Mouse (Mus musculus) forebrain, embryonic 11.5 days (tissue): ENCODE measurements around the gene Srcap. TPM values are rescaled to one million over a fixed set of nuclear protein-coding genes. Genes with fewer than 3 reads are reported as not detected.

Source experiments
- ATAC-seq: fragments of 200-750 bp; cut with Nextera tagmentation; replicated peaks from 2 replicates; pipeline ENCODE4 v1.8.0; 2017; ENCODE audit warnings: moderate TSS enrichment; ENCODE audit not compliant: low FRiP score
- DNase-seq: peaks from one replicate; pipeline ENCODE4 v3.0.0-alpha.2; 2017; ENCODE audit warnings: low spot score
- H3K27ac ChIP-seq: fragments of 300-500 bp; sonication (generic); 2 replicates; pipeline ENCODE4 v1.5.1; 2014; ENCODE audit warnings: low read depth, low read length
- H3K27me3 ChIP-seq: fragments of 300-500 bp; sonication (generic); 2 replicates; pipeline ENCODE4 v1.6.1; 2014; ENCODE audit warnings: mild to moderate bottlenecking, low read length, mixed read lengths; ENCODE audit not compliant: control insufficient read depth, insufficient read depth
- H3K36me3 ChIP-seq: fragments of 300-500 bp; sonication (generic); 2 replicates; pipeline ENCODE4 v1.6.1; 2014; ENCODE audit warnings: mild to moderate bottlenecking, low read length, moderate library complexity, mixed read lengths; ENCODE audit not compliant: control insufficient read depth, insufficient read depth
- H3K4me1 ChIP-seq: fragments of 300-500 bp; sonication (generic); replicated peaks from 2 replicates; pipeline ENCODE4 v1.6.1; 2014; ENCODE audit warnings: low read length, mixed read lengths; ENCODE audit not compliant: control insufficient read depth, insufficient read depth
- H3K4me2 ChIP-seq: fragments of 300-500 bp; sonication (generic); 2 replicates; pipeline ENCODE4 v1.6.1; 2014; ENCODE audit warnings: low read depth, mild to moderate bottlenecking, low read length, moderate library complexity, mixed read lengths; ENCODE audit not compliant: severe bottlenecking
- H3K4me3 ChIP-seq: fragments of 300-500 bp; sonication (generic); 2 replicates; pipeline ENCODE4 v1.5.1; 2014; ENCODE audit warnings: low read depth, low read length
- H3K9ac ChIP-seq: fragments of 300-500 bp; sonication (generic); 2 replicates; pipeline ENCODE4 v1.6.1; 2014; ENCODE audit warnings: low read length
- H3K9me3 ChIP-seq: fragments of 300-500 bp; sonication (generic); 2 replicates; pipeline ENCODE4 v1.6.1; 2016; ENCODE audit warnings: low read length, mixed read lengths; ENCODE audit not compliant: control insufficient read depth
- WGBS: fragments of 180-500 bp; shearing (Covaris S2); extraction: QIAGEN DNeasy Blood & Tissue Kit; methylation state at CpG from one replicate; pipeline ENCODE4 v1.1.7; 2014; 5-methylcytosine and 5-hydroxymethylcytosine counted together
- microRNA-seq: library from miRNA; unstranded; fragments of <30 nt; microRNA quantifications from one replicate; pipeline ENCODE4, GENCODE M21; 2016; ENCODE audit not compliant: insufficient number of aligned reads
- polyA plus RNA-seq: library from polyadenylated mRNA; unstranded; fragments of >200 nt; fragmentation: Nextera tagmentation; extraction: Ambion mirVana; gene quantifications from 2 replicates; pipeline ENCODE4 v1.2.1, GENCODE M21; 2014

The Srcap gene
- polyA plus RNA-seq, 1 experiment from 2014 or later = 91.6 TPM

- H3K36me3 ChIP-seq = peaks cover 30% of the 10 kb centered on the region
- no peak overlapping the region for H3K27ac ChIP-seq
- H3K9me3 ChIP-seq = no peaks in the 10 kb centered on the region
- no peaks in the 10 kb centered on the region for H3K4me1 ChIP-seq
- 82% methylated on average over 6 of the region's 6 CpGs for WGBS
- H3K4me2 ChIP-seq = no peak overlapping the region
- H3K27me3 ChIP-seq = no peaks in the 10 kb centered on the region
- no peak overlapping the region for H3K9ac ChIP-seq
- H3K4me3 ChIP-seq = no peak overlapping the region
- ATAC-seq (no peak), DNase-seq (no peak)
Observed at GRCm38 (mm10) chr7:127607150-127607549, 95.4 kb downstream of the Srcap start.

Small RNA genes lying within 50 kb of the gene (microRNA-seq; reads per million reads assigned to microRNA genes)
- gene Gm47278 = not detected
- gene Mir7060 = not detected

Other genes with a start within 250 kb of the Srcap start
- 86.2 and 87.0 TPM in 2 replicates for gene Sephs2, start 237.9 kb upstream of the Srcap start, polyA plus RNA-seq
- gene Itgal, start 215.7 kb upstream of the Srcap start, polyA plus RNA-seq = 0.21 and 0.29 TPM in 2 replicates
- gene Zfp768, start 166.4 kb upstream of the Srcap start, polyA plus RNA-seq = 5.3 and 5.5 TPM in 2 replicates
- 8.5 and 8.6 TPM in 2 replicates for gene Zfp747, start 135.9 kb upstream of the Srcap start, polyA plus RNA-seq
- gene 9130019O22Rik, start 124.8 kb upstream of the Srcap start, polyA plus RNA-seq = 5.0 and 5.3 TPM in 2 replicates
- 5.9 and 6.8 TPM in 2 replicates for gene E430018J23Rik, start 118.4 kb upstream of the Srcap start, polyA plus RNA-seq
- 7.2 and 7.4 TPM in 2 replicates for gene Zfp764, start 105.2 kb upstream of the Srcap start, polyA plus RNA-seq
- gene Zfp688, start 89.9 kb upstream of the Srcap start, polyA plus RNA-seq = 35.4 and 35.7 TPM in 2 replicates
- gene Zfp689, start 62.8 kb upstream of the Srcap start, polyA plus RNA-seq = 15.7 and 16.5 TPM in 2 replicates
- 70.7 and 77.3 TPM in 2 replicates for gene Prr14, start 52.4 kb upstream of the Srcap start, polyA plus RNA-seq
- gene Fbrs, start 32.8 kb upstream of the Srcap start, polyA plus RNA-seq = 13.6 and 14.7 TPM in 2 replicates
- 23.3 and 24.7 TPM in 2 replicates for gene Gm42715, start 7.6 kb downstream of the Srcap start, polyA plus RNA-seq
- 10.2 and 13.0 TPM in 2 replicates for gene Tmem265, start 49.4 kb downstream of the Srcap start, polyA plus RNA-seq
- 57.9 and 60.5 TPM in 2 replicates for gene Phkg2, start 61.4 kb downstream of the Srcap start, polyA plus RNA-seq
- 13.5 and 17.7 TPM in 2 replicates for gene Ccdc189, start 76.6 kb downstream of the Srcap start, polyA plus RNA-seq
- 59.1 and 66.3 TPM in 2 replicates for gene Rnf40, start 76.8 kb downstream of the Srcap start, polyA plus RNA-seq
- 33.4 and 36.6 TPM in 2 replicates for gene Zfp629, start 103.8 kb downstream of the Srcap start, polyA plus RNA-seq
- 59.5 and 65.8 TPM in 2 replicates for gene Bcl7c, start 196.9 kb downstream of the Srcap start, polyA plus RNA-seq
- 7.2 and 9.5 TPM in 2 replicates for gene Ctf1, start 200.8 kb downstream of the Srcap start, polyA plus RNA-seq
- gene Ctf2, start 220.2 kb downstream of the Srcap start, polyA plus RNA-seq = 0.63 TPM in 1 of 2 replicates, not detected in the other
- 7.9 and 9.7 TPM in 2 replicates for gene Fbxl19, start 232.6 kb downstream of the Srcap start, polyA plus RNA-seq